Mouse (Mus musculus) heart, adult 2 months (tissue): Measurements from ENCODE around the gene 5530401A14Rik.

ENCODE experiments used
- CTCF ChIP-seq: fragments of 200-600 bp; IDR thresholded peaks from 2 replicates; pipeline ENCODE4 v1.8.1; 2022; ENCODE audit warnings: antibody characterized with exemption, mild to moderate bottlenecking, moderate library complexity
- POLR2A ChIP-seq: fragments of 200-500 bp; IDR thresholded peaks from 2 replicates; pipeline ENCODE4 v1.6.1; 2011; ENCODE audit warnings: mild to moderate bottlenecking, low read depth, low read length, control low read depth; ENCODE audit not compliant: insufficient read depth

- TF ChIP-seq POLR2A, result no peak
- TF ChIP-seq CTCF, result no peak
These were observed 49.0 kb downstream of the 5530401A14Rik start for GRCm38 (mm10) chr11:81909397-81909894.
